Mouse (Mus musculus) forebrain, embryonic 11.5 days (tissue): Measurements from ENCODE around the gene Nfkb1. TPM values are rescaled to one million over a fixed set of nuclear protein-coding genes. Genes with fewer than 3 reads are reported as not detected.

ENCODE experiments used
- ATAC-seq: fragments of 200-750 bp; cut with Nextera tagmentation; replicated peaks from 2 replicates; pipeline ENCODE4 v1.8.0; 2017; ENCODE audit warnings: moderate TSS enrichment; ENCODE audit not compliant: low FRiP score
- DNase-seq: peaks from one replicate; pipeline ENCODE4 v3.0.0-alpha.2; 2017; ENCODE audit warnings: low spot score
- H3K27ac ChIP-seq: fragments of 300-500 bp; sonication (generic); 2 replicates; pipeline ENCODE4 v1.5.1; 2014; ENCODE audit warnings: low read depth, low read length
- H3K27me3 ChIP-seq: fragments of 300-500 bp; sonication (generic); 2 replicates; pipeline ENCODE4 v1.6.1; 2014; ENCODE audit warnings: mild to moderate bottlenecking, low read length, mixed read lengths; ENCODE audit not compliant: control insufficient read depth, insufficient read depth
- H3K36me3 ChIP-seq: fragments of 300-500 bp; sonication (generic); 2 replicates; pipeline ENCODE4 v1.6.1; 2014; ENCODE audit warnings: mild to moderate bottlenecking, low read length, moderate library complexity, mixed read lengths; ENCODE audit not compliant: control insufficient read depth, insufficient read depth
- H3K4me1 ChIP-seq: fragments of 300-500 bp; sonication (generic); replicated peaks from 2 replicates; pipeline ENCODE4 v1.6.1; 2014; ENCODE audit warnings: low read length, mixed read lengths; ENCODE audit not compliant: control insufficient read depth, insufficient read depth
- H3K4me2 ChIP-seq: fragments of 300-500 bp; sonication (generic); 2 replicates; pipeline ENCODE4 v1.6.1; 2014; ENCODE audit warnings: low read depth, mild to moderate bottlenecking, low read length, moderate library complexity, mixed read lengths; ENCODE audit not compliant: severe bottlenecking
- H3K4me3 ChIP-seq: fragments of 300-500 bp; sonication (generic); 2 replicates; pipeline ENCODE4 v1.5.1; 2014; ENCODE audit warnings: low read depth, low read length
- H3K9ac ChIP-seq: fragments of 300-500 bp; sonication (generic); 2 replicates; pipeline ENCODE4 v1.6.1; 2014; ENCODE audit warnings: low read length
- H3K9me3 ChIP-seq: fragments of 300-500 bp; sonication (generic); 2 replicates; pipeline ENCODE4 v1.6.1; 2016; ENCODE audit warnings: low read length, mixed read lengths; ENCODE audit not compliant: control insufficient read depth
- WGBS: fragments of 180-500 bp; shearing (Covaris S2); extraction: QIAGEN DNeasy Blood & Tissue Kit; methylation state at CpG from one replicate; pipeline ENCODE4 v1.1.7; 2014; 5-methylcytosine and 5-hydroxymethylcytosine counted together
- polyA plus RNA-seq: library from polyadenylated mRNA; unstranded; fragments of >200 nt; fragmentation: Nextera tagmentation; extraction: Ambion mirVana; gene quantifications from 2 replicates; pipeline ENCODE4 v1.2.1, GENCODE M21; 2014

The Nfkb1 gene
- 14.5 and 14.6 TPM in 2 replicates for polyA plus RNA-seq

GRCm38 (mm10) chr3:135691191-135692131, at the start of gene Nfkb1:
Gene Nfkb1, minus strand, starts transcription at chr3:135691547.
- under 1% methylated on average over 77 of the region's 102 CpGs for WGBS
- Histone ChIP-seq H3K36me3 (peaks cover 2% of the 10 kb centered on the region; the same call in 1 of the 2 replicates), H3K4me3 (peak within 1 kb of the TSS; percentile 79), H3K27me3 (no peaks in the 10 kb centered on the region), H3K4me1 (no peaks in the 10 kb centered on the region; the same call in 1 of the 2 replicates), H3K9me3 (no peaks in the 10 kb centered on the region), H3K4me2 (peak within 1 kb of the TSS; percentile 86), H3K9ac (peak within 1 kb of the TSS; percentile 95), H3K27ac (peak within 1 kb of the TSS; percentile 77)
- ATAC-seq = peak; percentile 85
- peak; percentile 79 for DNase-seq

DNA sequence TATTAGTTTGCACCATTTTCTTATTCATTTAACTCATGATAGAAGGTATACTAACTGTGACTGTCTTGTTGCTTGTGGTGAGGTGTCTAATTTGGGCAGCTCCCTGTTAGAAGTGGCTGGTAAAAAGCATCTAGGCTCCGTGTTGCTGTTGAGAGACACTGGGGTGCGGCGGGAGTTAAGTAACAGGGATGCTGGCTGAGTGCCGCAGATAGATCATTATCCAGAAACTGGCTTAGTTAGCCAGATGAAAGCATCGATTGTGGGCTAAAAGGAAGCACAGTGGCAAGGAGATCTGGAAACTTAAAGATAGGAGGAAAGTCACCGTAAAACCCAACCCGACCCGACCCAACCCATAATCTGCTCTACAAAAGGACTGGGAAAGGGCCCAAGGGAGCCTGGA, 49.4 kb upstream of the Nfkb1 start:
- no peaks in the 10 kb centered on the region for H3K27me3 ChIP-seq
- no peak overlapping the region for H3K4me2 ChIP-seq
- H3K9ac ChIP-seq = no peak overlapping the region
- 88% methylated on average over 8 of the region's 8 CpGs for WGBS
- H3K27ac ChIP-seq = no peak overlapping the region
- H3K36me3 ChIP-seq = no peaks in the 10 kb centered on the region
- DNase-seq (no peak), ATAC-seq (no peak)
- no peaks in the 10 kb centered on the region for H3K9me3 ChIP-seq
- H3K4me1 ChIP-seq = no peaks in the 10 kb centered on the region
- no peak overlapping the region for H3K4me3 ChIP-seq

- DNase-seq (no peak), ATAC-seq (no peak)
- Histone ChIP-seq H3K9me3 (no peaks in the 10 kb centered on the region), H3K9ac (no peak overlapping the region), H3K27ac (no peak overlapping the region), H3K27me3 (no peaks in the 10 kb centered on the region), H3K36me3 (no peaks in the 10 kb centered on the region), H3K4me1 (no peaks in the 10 kb centered on the region), H3K4me3 (no peak overlapping the region), H3K4me2 (no peak overlapping the region)
- WGBS = 66% methylated on average over 1 of the region's 1 CpGs
These were observed 43.4 kb upstream of the Nfkb1 start for GRCm38 (mm10) chr3:135734736-135735135.

DNA sequence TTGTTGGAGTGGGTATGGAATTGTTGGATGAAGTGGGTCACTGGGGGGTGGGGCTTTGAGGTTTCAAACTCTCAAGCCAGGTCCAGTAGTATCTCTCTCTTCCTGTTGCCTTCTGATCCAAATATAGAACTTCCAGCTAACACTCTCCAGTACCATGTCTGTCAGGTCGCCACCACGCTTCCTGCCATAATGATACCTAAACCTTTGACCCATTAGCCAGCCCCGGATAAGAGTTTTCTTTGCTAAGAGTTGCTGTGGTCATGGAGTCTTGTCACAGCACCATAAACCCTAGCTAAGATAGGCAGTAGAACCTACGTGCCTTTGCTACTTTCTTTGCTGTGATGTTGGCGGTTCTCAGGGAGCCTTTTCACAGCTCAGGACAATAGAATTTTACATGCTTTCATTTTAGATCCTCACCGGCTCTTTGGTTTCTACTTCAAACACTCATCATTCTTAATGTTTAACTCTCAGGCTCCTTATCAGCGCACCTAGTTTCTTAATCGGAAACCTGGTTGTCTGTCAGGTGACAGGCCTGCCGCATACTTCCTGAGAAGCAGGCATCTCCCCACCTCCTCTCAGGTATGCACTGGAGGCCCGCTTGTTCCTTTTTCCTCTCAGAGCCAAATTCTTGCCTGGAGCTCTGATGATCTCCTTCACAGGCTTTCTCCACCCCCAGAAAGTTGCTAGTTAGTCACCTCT, 41.5 kb upstream of the Nfkb1 start:
- no peaks in the 10 kb centered on the region for H3K4me1 ChIP-seq
- H3K4me2 ChIP-seq = no peak overlapping the region
- no peak overlapping the region for H3K9ac ChIP-seq
- H3K36me3 ChIP-seq = no peaks in the 10 kb centered on the region
- no peak overlapping the region for H3K27ac ChIP-seq
- no peaks in the 10 kb centered on the region for H3K27me3 ChIP-seq
- H3K9me3 ChIP-seq = no peaks in the 10 kb centered on the region
- ATAC-seq (no peak), DNase-seq (no peak)
- 93% methylated on average over 10 of the region's 10 CpGs for WGBS
- H3K4me3 ChIP-seq = no peak overlapping the region

- H3K4me2 ChIP-seq = no peak overlapping the region
- no peaks in the 10 kb centered on the region for H3K27me3 ChIP-seq
- H3K4me1 ChIP-seq = no peaks in the 10 kb centered on the region
- no peak overlapping the region for H3K27ac ChIP-seq
- DNase-seq (peak; percentile 89), ATAC-seq (peak; percentile 75)
- H3K36me3 ChIP-seq = no peaks in the 10 kb centered on the region
- 42% methylated on average over 17 of the region's 17 CpGs for WGBS
- no peaks in the 10 kb centered on the region for H3K9me3 ChIP-seq
- no peak overlapping the region for H3K9ac ChIP-seq
- no peak overlapping the region for H3K4me3 ChIP-seq
These were observed 40.1 kb upstream of the Nfkb1 start for GRCm38 (mm10) chr3:135731292-135732047.

DNA sequence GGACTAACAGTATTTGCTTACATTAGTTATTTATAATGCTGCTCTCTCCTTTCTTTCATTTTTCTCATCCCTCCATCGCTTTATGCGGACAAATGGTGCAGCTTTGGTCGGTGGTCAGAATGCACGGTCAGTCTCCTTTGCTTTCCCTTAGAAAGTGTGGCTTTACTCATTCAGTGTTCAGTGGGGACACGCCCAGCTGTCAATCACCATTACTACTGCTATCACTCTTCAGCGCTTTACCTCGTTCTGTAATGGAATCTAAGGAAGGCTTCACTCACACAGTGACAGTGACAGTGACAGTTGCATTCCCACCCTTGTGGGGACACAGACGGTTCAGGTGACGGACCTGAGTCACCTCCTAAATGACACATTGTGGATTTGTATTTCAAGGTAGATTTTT, 39.4 kb upstream of the Nfkb1 start:
- Histone ChIP-seq H3K36me3 (no peaks in the 10 kb centered on the region), H3K4me2 (no peak overlapping the region), H3K9me3 (no peaks in the 10 kb centered on the region), H3K4me3 (no peak overlapping the region), H3K4me1 (no peaks in the 10 kb centered on the region), H3K9ac (no peak overlapping the region), H3K27me3 (no peaks in the 10 kb centered on the region), H3K27ac (no peak overlapping the region)
- DNase-seq (no peak), ATAC-seq (peak; percentile 55)
- WGBS = 56% methylated on average over 9 of the region's 9 CpGs

- H3K4me1 ChIP-seq = no peaks in the 10 kb centered on the region
- no peaks in the 10 kb centered on the region for H3K27me3 ChIP-seq
- H3K4me2 ChIP-seq = no peak overlapping the region
- H3K36me3 ChIP-seq = no peaks in the 10 kb centered on the region
- no peaks in the 10 kb centered on the region for H3K9me3 ChIP-seq
- ATAC-seq (no peak), DNase-seq (no peak)
- no peak overlapping the region for H3K27ac ChIP-seq
- no peak overlapping the region for H3K9ac ChIP-seq
- WGBS = 82% methylated on average over 5 of the region's 5 CpGs
- no peak overlapping the region for H3K4me3 ChIP-seq
These were observed 38.2 kb upstream of the Nfkb1 start for GRCm38 (mm10) chr3:135729575-135729974.

DNA sequence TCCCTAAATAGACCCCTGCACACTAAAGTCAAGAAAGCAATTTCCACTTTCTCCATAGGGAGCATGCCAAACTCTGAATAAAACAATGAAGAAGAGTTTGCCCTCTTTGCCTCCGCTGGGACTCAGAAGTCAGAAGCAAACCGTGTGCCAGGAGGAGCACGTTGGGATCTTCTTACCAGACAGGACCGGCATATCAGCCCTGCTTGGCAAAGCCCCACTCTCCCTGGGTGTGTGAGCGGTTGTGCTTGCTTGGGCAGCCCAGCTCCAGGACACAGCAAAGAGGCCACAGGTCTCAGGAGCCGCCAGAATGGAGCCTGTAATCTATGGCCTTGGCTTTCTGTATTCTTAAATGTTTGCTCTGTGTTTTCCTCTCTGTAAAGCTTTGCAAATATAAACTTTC, 37.6 kb upstream of the Nfkb1 start:
- H3K9ac ChIP-seq = no peak overlapping the region
- H3K27me3 ChIP-seq = no peaks in the 10 kb centered on the region
- 68% methylated on average over 6 of the region's 6 CpGs for WGBS

More for the DNA sequence above, 37.6 kb upstream of the Nfkb1 start:
- H3K4me1 ChIP-seq = no peaks in the 10 kb centered on the region
- ATAC-seq (no peak), DNase-seq (no peak)
- no peak overlapping the region for H3K4me3 ChIP-seq
- no peak overlapping the region for H3K27ac ChIP-seq
- H3K36me3 ChIP-seq = no peaks in the 10 kb centered on the region
- no peak overlapping the region for H3K4me2 ChIP-seq
- H3K9me3 ChIP-seq = no peaks in the 10 kb centered on the region
